Comparison of ENCODE assay signal across 28 mouse cellular contexts in genomic region chr2:71934046-71934445, GRCm38 (mm10).
"Had no signal": no experiment of that assay in that cellular context is flagged by ENCODE, and none has a peak within 500 bp of the region (broad histone marks: within the 10 kb centered on the region; RNA-seq: fewer than 3 reads in every experiment).

No protein-coding gene starts in this region.

- H3K36me3 ChIP-seq: heart, embryonic 12.5 days; hindbrain, embryonic 10.5 days; hindbrain, embryonic 12.5 days; intestine, embryonic 15.5 days; limb, embryonic 10.5 days; limb, embryonic 12.5 days; liver, embryonic 13.5 days; liver, embryonic 15.5 days had no signal

- H3K27me3 ChIP-seq: heart, embryonic 12.5 days; hindbrain, embryonic 12.5 days; intestine, embryonic 15.5 days; limb, embryonic 12.5 days; liver, embryonic 13.5 days; liver, embryonic 15.5 days had no signal

- H3K9ac ChIP-seq: heart, embryonic 12.5 days; hindbrain, embryonic 12.5 days; hindbrain, embryonic 14.5 days; intestine, embryonic 15.5 days; limb, embryonic 12.5 days; liver, embryonic 13.5 days; liver, embryonic 15.5 days; liver, postnatal 0 days had no signal

- H3K9me3 ChIP-seq: heart, embryonic 12.5 days; hindbrain, embryonic 10.5 days; hindbrain, embryonic 12.5 days; intestine, embryonic 15.5 days; limb, embryonic 10.5 days; limb, embryonic 12.5 days; liver, embryonic 13.5 days; liver, embryonic 15.5 days had no signal

- H3K4me2 ChIP-seq: heart, embryonic 12.5 days; hindbrain, embryonic 12.5 days; hindbrain, embryonic 14.5 days; intestine, embryonic 15.5 days; limb, embryonic 12.5 days; liver, embryonic 11.5 days; liver, embryonic 13.5 days; liver, embryonic 15.5 days had no signal

- H3K4me1 ChIP-seq: hindbrain, embryonic 12.5 days; intestine, embryonic 15.5 days; limb, embryonic 10.5 days; limb, embryonic 12.5 days; liver, embryonic 13.5 days; liver, embryonic 15.5 days had no signal

- DNase-seq: gastrocnemius, adult 2 months; gastrocnemius, postnatal 10 days; gastrocnemius, postnatal 25 days; heart, adult 2 months; heart, postnatal 10 days; heart, postnatal 4 days; kidney, adult 18-20 months; kidney, adult 8-10 months; kidney, postnatal 10 days; kidney, postnatal 25 days; kidney, postnatal 4 days; liver; liver, embryonic 13.5 days; liver, postnatal 0 days had no signal

- ATAC-seq: hindbrain, embryonic 16.5 days; inflammation-experienced regulatory T-cells, adult 6 months; intestine, embryonic 15.5 days; intestine, postnatal 0 days; liver, postnatal 0 days had no signal

- H3K4me3 ChIP-seq: gastrocnemius, adult 2 months; heart, adult 2 months; heart, embryonic 12.5 days; hindbrain, embryonic 10.5 days; hindbrain, embryonic 12.5 days; intestine, embryonic 15.5 days; layer of hippocampus, adult 2 months; left cerebral cortex, adult 2 months; limb, embryonic 10.5 days; limb, embryonic 12.5 days; liver, embryonic 13.5 days; liver, embryonic 15.5 days had no signal

- H3K27ac ChIP-seq: gastrocnemius, adult 2 months; heart, adult 2 months; hindbrain, embryonic 10.5 days; hindbrain, embryonic 12.5 days; hindbrain, embryonic 14.5 days; intestine, embryonic 15.5 days; layer of hippocampus, adult 2 months; left cerebral cortex, adult 2 months; limb, embryonic 10.5 days; limb, embryonic 12.5 days; liver, embryonic 13.5 days; liver, embryonic 15.5 days had no signal
